ENCODE assay signal across 11 mouse cellular contexts in genomic region chr4:133665118-133665517, GRCm38 (mm10). TPM values are rescaled to one million over a fixed set of nuclear protein-coding genes. Genes with fewer than 3 reads are reported as not detected.
A peak's percentile ranks its signal among the peaks of the same experiment; 100 is the strongest.
DNase-seq lines count a peak whose midpoint lies in the region; ATAC-seq lines count a peak whose summit lies in the region.
"Had no signal": no experiment of that assay in that cellular context is flagged by ENCODE, and none has a peak within 500 bp of the region (broad histone marks: within the 10 kb centered on the region; RNA-seq: fewer than 3 reads in every experiment).

No protein-coding gene starts in this region.

- DNase-seq in liver, embryonic 11.5 days (ENCODE audit: low spot score), result no peak
- no peak for DNase-seq in kidney, adult 11 months
- DNase-seq in urinary bladder, postnatal 36 days (ENCODE audit: low spot score in 2 of 2), result no peak
- DNase-seq: adrenal gland, postnatal 14 days; kidney, postnatal 14 days; thymus, postnatal 25 days had no signal

- peaks cover 64% of the 10 kb centered on the region for H3K4me1 ChIP-seq in liver, embryonic 12.5 days
- H3K4me1 ChIP-seq in liver, embryonic 11.5 days (replicated peaks; ENCODE audit: control insufficient read depth, insufficient read depth, low read length), result peaks cover 20% of the 10 kb centered on the region
- H3K4me1 ChIP-seq in intestine, embryonic 15.5 days (replicated peaks), result peaks cover 35% of the 10 kb centered on the region
- peaks cover 9% of the 10 kb centered on the region for H3K4me1 ChIP-seq in neural tube, embryonic 14.5 days (ENCODE audit: control insufficient read depth, insufficient read depth, low read length)

- H3K27ac ChIP-seq in liver, embryonic 12.5 days, result no peak overlapping the region; the same call in 1 of the 2 replicates
- no peak overlapping the region for H3K27ac ChIP-seq in liver, embryonic 11.5 days (ENCODE audit: low read depth, low read length)
- H3K27ac ChIP-seq in intestine, embryonic 15.5 days, result peak overlapping the region; percentile 56; the same call in 1 of the 2 replicates
- H3K27ac ChIP-seq in neural tube, embryonic 14.5 days (ENCODE audit: low read depth, low read length), result peak overlapping the region; percentile 44

- H3K4me2 ChIP-seq in liver, embryonic 12.5 days, result peak overlapping the region; percentile 5; the same call in 1 of the 2 replicates
- H3K4me2 ChIP-seq in liver, embryonic 11.5 days, result no peak overlapping the region
- H3K4me2 ChIP-seq in intestine, embryonic 15.5 days (replicated peaks), result no peak overlapping the region
- H3K4me2 ChIP-seq in neural tube, embryonic 14.5 days (ENCODE audit: low read depth, low read length), result no peak overlapping the region
- H3K4me2 ChIP-seq: heart, embryonic 12.5 days had no signal

- ATAC-seq in liver, embryonic 12.5 days, result no peak
- no peak for ATAC-seq in liver, embryonic 11.5 days (replicated peaks; ENCODE audit: low FRiP score)
- 0 out of 2 replicates have a peak, but pooled peaks have one; percentile 32 for ATAC-seq in erythroblast, adult 5-6 weeks (replicated peaks; ENCODE audit: low FRiP score, poor library complexity, severe bottlenecking)
- ATAC-seq in intestine, embryonic 15.5 days, result no peak
- no peak; the same call in 1 of the 2 replicates for ATAC-seq in neural tube, embryonic 14.5 days (ENCODE audit: low read depth)

- H3K4me3 ChIP-seq in liver, embryonic 12.5 days, result no peak overlapping the region
- no peak overlapping the region for H3K4me3 ChIP-seq in liver, embryonic 11.5 days (ENCODE audit: low read depth, low read length)
- no peak overlapping the region for H3K4me3 ChIP-seq in intestine, embryonic 15.5 days (replicated peaks)
- H3K4me3 ChIP-seq in neural tube, embryonic 14.5 days (ENCODE audit: low read depth, low read length), result no peak overlapping the region
- H3K4me3 ChIP-seq: heart, embryonic 12.5 days had no signal

- no peak overlapping the region for H3K9ac ChIP-seq in liver, embryonic 12.5 days
- no peak overlapping the region for H3K9ac ChIP-seq in liver, embryonic 11.5 days (ENCODE audit: low read depth, low read length)
- H3K9ac ChIP-seq in intestine, embryonic 15.5 days, result no peak overlapping the region
- no peak overlapping the region for H3K9ac ChIP-seq in neural tube, embryonic 14.5 days (replicated peaks; ENCODE audit: low read depth, low read length)
- H3K9ac ChIP-seq: heart, embryonic 12.5 days had no signal

- no peaks in the 10 kb centered on the region for H3K27me3 ChIP-seq in liver, embryonic 12.5 days (replicated peaks)
- no peaks in the 10 kb centered on the region for H3K27me3 ChIP-seq in liver, embryonic 11.5 days (replicated peaks; ENCODE audit: control insufficient read depth, insufficient read depth, low read length)
- no peaks in the 10 kb centered on the region for H3K27me3 ChIP-seq in intestine, embryonic 15.5 days (replicated peaks)
- H3K27me3 ChIP-seq in neural tube, embryonic 14.5 days (ENCODE audit: control insufficient read depth, insufficient read depth, low read length), result no peaks in the 10 kb centered on the region
- H3K27me3 ChIP-seq: heart, embryonic 12.5 days had no signal

- 56% methylated on average over 11 of the region's 11 CpGs for WGBS in liver, embryonic 12.5 days (ENCODE audit: insufficient replicate concordance)
- 55% methylated on average over 11 of the region's 11 CpGs for WGBS in liver, embryonic 11.5 days
- WGBS in intestine, embryonic 15.5 days, result 37% methylated on average over 11 of the region's 11 CpGs
- WGBS in neural tube, embryonic 14.5 days, result 55% methylated on average over 11 of the region's 11 CpGs

- H3K36me3 ChIP-seq in liver, embryonic 12.5 days, result peaks cover 53% of the 10 kb centered on the region
- H3K36me3 ChIP-seq in liver, embryonic 11.5 days (ENCODE audit: control insufficient read depth, insufficient read depth, low read length), result 0 out of 2 replicates have a peak, but pooled peaks cover 2% of the 10 kb centered on the region
- peaks cover 11% of the 10 kb centered on the region; the same call in 1 of the 2 replicates for H3K36me3 ChIP-seq in intestine, embryonic 15.5 days
- 0 out of 2 replicates have a peak, but pooled peaks cover 4% of the 10 kb centered on the region for H3K36me3 ChIP-seq in neural tube, embryonic 14.5 days (ENCODE audit: control insufficient read depth, insufficient read depth, low read length)

- H3K9me3 ChIP-seq in liver, embryonic 12.5 days (replicated peaks), result no peaks in the 10 kb centered on the region
- H3K9me3 ChIP-seq in liver, embryonic 11.5 days (ENCODE audit: control insufficient read depth, low read length), result no peaks in the 10 kb centered on the region
- no peaks in the 10 kb centered on the region for H3K9me3 ChIP-seq in intestine, embryonic 15.5 days
- H3K9me3 ChIP-seq in neural tube, embryonic 14.5 days (ENCODE audit: control insufficient read depth, low read length), result no peaks in the 10 kb centered on the region
- H3K9me3 ChIP-seq: heart, embryonic 12.5 days had no signal

RNA-seq across cellular contexts. Expression of gene Pigv, which starts 7.3 kb away (rescaled TPM):
- polyA plus RNA-seq in liver, embryonic 12.5 days (2016; fragmentation: Nextera tagmentation; extraction: Ambion mirVana), result 7.0 and 10.0 TPM in 2 replicates
- polyA plus RNA-seq in liver, embryonic 11.5 days (2014; fragmentation: Nextera tagmentation; extraction: Ambion mirVana), result 10.7 and 15.0 TPM in 2 replicates
- 0.84 and 8.1 TPM in 2 replicates for total RNA-seq in erythroblast, adult 5-6 weeks (2015; ENCODE audit: low replicate concordance)
- 1.1 and 1.7 TPM in 2 replicates for total RNA-seq in erythroblast, adult 5-6 weeks (2017; ENCODE audit: low replicate concordance)
- 16.9 and 17.7 TPM in 2 replicates for polyA plus RNA-seq in intestine, embryonic 15.5 days (2015; fragmentation: Nextera tagmentation; extraction: Ambion mirVana)
- 10.9 and 13.0 TPM in 2 replicates for polyA plus RNA-seq in neural tube, embryonic 14.5 days (2014; fragmentation: Nextera tagmentation; extraction: Ambion mirVana)

RNA-seq across cellular contexts. Expression of gene Zdhhc18, which starts 15.2 kb away (rescaled TPM):
- 4.6 and 5.5 TPM in 2 replicates for polyA plus RNA-seq in liver, embryonic 12.5 days (2016; fragmentation: Nextera tagmentation; extraction: Ambion mirVana)
- 2.1 and 3.1 TPM in 2 replicates for polyA plus RNA-seq in liver, embryonic 11.5 days (2014; fragmentation: Nextera tagmentation; extraction: Ambion mirVana)
- total RNA-seq in erythroblast, adult 5-6 weeks (2015; ENCODE audit: low replicate concordance), result 4.4 and 8.8 TPM in 2 replicates
- 3.8 and 8.8 TPM in 2 replicates for total RNA-seq in erythroblast, adult 5-6 weeks (2017; ENCODE audit: low replicate concordance)
- polyA plus RNA-seq in intestine, embryonic 15.5 days (2015; fragmentation: Nextera tagmentation; extraction: Ambion mirVana), result 2.0 and 4.1 TPM in 2 replicates
- polyA plus RNA-seq in neural tube, embryonic 14.5 days (2014; fragmentation: Nextera tagmentation; extraction: Ambion mirVana), result 4.3 and 6.1 TPM in 2 replicates

Comparison
In these comparisons a context has a peak if more than half of its experiments do, and no peak if none do; other contexts are left out.
1. H3K27ac ChIP-seq: peak in intestine, embryonic 15.5 days (single experiment) and neural tube, embryonic 14.5 days (single experiment); none in liver, embryonic 12.5 days (single experiment) and liver, embryonic 11.5 days (single experiment).